Mouse (Mus musculus): ENCODE data around the gene a. TPM values are rescaled to one million over a fixed set of nuclear protein-coding genes. Genes with fewer than 3 reads are reported as not detected.
A peak's percentile ranks its signal among the peaks of the same experiment; 100 is the strongest.

a gene
- total and polyA plus RNA-seq, 3 experiments: not detected

DNA sequence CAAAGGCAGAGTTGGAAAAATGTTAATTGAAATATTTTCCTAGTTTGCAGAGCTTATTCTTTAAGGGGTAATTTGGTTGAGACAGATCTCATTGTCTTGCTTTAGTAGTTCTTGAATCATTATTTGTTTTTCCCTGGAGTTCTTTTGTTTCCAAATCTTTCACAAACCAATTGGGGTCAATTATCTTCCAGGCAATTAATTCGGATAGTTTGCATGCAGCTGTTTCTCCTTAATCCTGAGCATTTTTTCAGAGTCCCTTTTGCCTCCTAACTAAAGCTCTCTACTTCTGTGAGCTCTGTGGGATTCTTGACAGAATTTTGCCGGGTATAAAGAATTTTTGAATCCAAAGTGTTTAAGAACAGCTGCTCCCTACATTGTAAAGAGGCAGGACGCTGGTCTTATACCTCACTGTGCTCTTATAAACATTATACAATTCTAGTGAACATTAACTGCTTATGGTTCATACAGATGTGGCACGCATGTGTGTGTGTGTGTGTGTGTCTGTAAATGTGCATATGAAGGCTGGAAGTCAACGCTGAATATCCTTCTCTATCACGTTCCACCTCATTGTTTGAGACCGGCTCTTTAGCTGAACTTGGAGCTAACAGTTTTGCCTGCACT lies 134.3 kb downstream of the a start:
- Histone ChIP-seq H3K4me1 (ENCODE audit: control insufficient read depth, insufficient read depth, low read length) (no peaks in the 10 kb centered on the region), H3K4me3 (no peak overlapping the region), H3K36me3 (ENCODE audit: control insufficient read depth, insufficient read depth, low read length) (no peaks in the 10 kb centered on the region), H3K79me2 (replicated peaks; ENCODE audit: control insufficient read depth, insufficient read depth, low read length) (no peaks in the 10 kb centered on the region), H3K9ac (ENCODE audit: low read depth, low read length) (no peak overlapping the region), H3K27ac (no peak overlapping the region), H3K27me3 (ENCODE audit: control insufficient read depth, insufficient read depth, low read length) (no peaks in the 10 kb centered on the region)
- WGBS: 71% methylated on average over 7 of the region's 7 CpGs
- intact Hi-C loops (cut with DNase I): no loop called here
- TF ChIP-seq POLR2A (IDR thresholded peaks at IDR 0.05; ENCODE audit: insufficient read depth, low read depth, low read length) (no peak), EP300 (IDR thresholded peaks at IDR 0.05; ENCODE audit: insufficient read depth, low read depth, low read length) (no peak), CTCF (IDR thresholded peaks at IDR 0.05) (no peak)
- no peak for DNase-seq

DNA sequence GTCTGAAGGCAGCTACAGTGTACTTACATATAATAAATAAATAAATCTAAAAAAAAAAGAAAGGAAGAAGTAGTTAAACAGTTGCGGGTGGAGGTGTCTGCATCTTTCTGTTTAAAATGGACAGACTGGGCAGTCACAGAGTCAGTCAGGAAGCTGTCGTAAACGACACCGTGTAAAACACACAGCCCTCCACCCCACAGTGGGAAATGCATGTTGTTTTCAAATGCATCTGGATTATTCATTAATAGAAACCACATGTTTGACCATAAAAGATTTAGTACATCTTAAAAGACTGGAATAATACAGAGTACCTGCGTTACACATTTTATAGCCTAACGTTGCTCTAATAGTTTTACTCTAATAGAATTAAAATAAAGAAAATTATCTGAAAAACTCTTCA lies 135.6 kb downstream of the a start:
- intact Hi-C loops (cut with DNase I): no loop called here
- Histone ChIP-seq H3K4me3 (no peak overlapping the region), H3K27me3 (ENCODE audit: control insufficient read depth, insufficient read depth, low read length) (no peaks in the 10 kb centered on the region), H3K79me2 (replicated peaks; ENCODE audit: control insufficient read depth, insufficient read depth, low read length) (no peaks in the 10 kb centered on the region), H3K4me1 (ENCODE audit: control insufficient read depth, insufficient read depth, low read length) (no peaks in the 10 kb centered on the region), H3K27ac (no peak overlapping the region), H3K9ac (ENCODE audit: low read depth, low read length) (no peak overlapping the region), H3K36me3 (ENCODE audit: control insufficient read depth, insufficient read depth, low read length) (no peaks in the 10 kb centered on the region)
- TF ChIP-seq EP300 (IDR thresholded peaks at IDR 0.05; ENCODE audit: insufficient read depth, low read depth, low read length): no peak
- TF ChIP-seq POLR2A (IDR thresholded peaks at IDR 0.05; ENCODE audit: insufficient read depth, low read depth, low read length): no peak
- no peak for TF ChIP-seq CTCF (IDR thresholded peaks at IDR 0.05)
- WGBS: 72% methylated on average over 6 of the region's 6 CpGs
- no peak for DNase-seq

DNA sequence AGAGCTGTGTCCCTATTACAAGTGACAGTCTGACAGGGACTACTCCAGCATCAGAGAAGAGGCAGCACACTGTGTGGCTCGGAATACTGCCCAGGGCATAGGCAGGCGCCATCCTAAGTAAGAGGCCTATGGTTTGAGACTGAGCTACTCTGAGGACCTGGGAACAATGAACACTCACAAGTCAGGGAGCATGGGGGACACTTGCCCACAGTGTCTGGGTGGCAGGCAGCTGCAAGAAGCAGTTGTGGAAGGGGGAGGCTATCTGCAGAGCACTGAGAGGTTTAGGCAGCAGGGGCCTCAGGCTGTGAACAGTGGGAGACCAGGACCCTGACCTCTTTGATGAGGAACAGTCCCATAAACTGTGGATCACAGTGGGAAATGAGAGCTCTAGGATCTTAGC lies 137.1 kb downstream of the a start:
- Histone ChIP-seq H3K9ac (ENCODE audit: low read depth, low read length) (no peak overlapping the region), H3K4me3 (no peak overlapping the region), H3K27ac (no peak overlapping the region), H3K27me3 (ENCODE audit: control insufficient read depth, insufficient read depth, low read length) (no peaks in the 10 kb centered on the region), H3K79me2 (replicated peaks; ENCODE audit: control insufficient read depth, insufficient read depth, low read length) (no peaks in the 10 kb centered on the region), H3K36me3 (ENCODE audit: control insufficient read depth, insufficient read depth, low read length) (no peaks in the 10 kb centered on the region), H3K4me1 (ENCODE audit: control insufficient read depth, insufficient read depth, low read length) (no peaks in the 10 kb centered on the region)
- no peak for DNase-seq
- intact Hi-C loops (cut with DNase I): no loop called here
- no peak for TF ChIP-seq EP300 (IDR thresholded peaks at IDR 0.05; ENCODE audit: insufficient read depth, low read depth, low read length)
- no peak for TF ChIP-seq POLR2A (IDR thresholded peaks at IDR 0.05; ENCODE audit: insufficient read depth, low read depth, low read length)
- TF ChIP-seq CTCF (IDR thresholded peaks at IDR 0.05): no peak
- 74% methylated on average over 2 of the region's 2 CpGs for WGBS

GRCm38 (mm10) chr2:154933884-154934283 lies 142.7 kb downstream of the a start:
- Histone ChIP-seq H3K4me3 (no peak overlapping the region), H3K36me3 (ENCODE audit: control insufficient read depth, insufficient read depth, low read length) (no peaks in the 10 kb centered on the region), H3K27me3 (ENCODE audit: control insufficient read depth, insufficient read depth, low read length) (peaks cover 2% of the 10 kb centered on the region; the same call in 1 of the 2 replicates), H3K27ac (no peak overlapping the region), H3K4me1 (ENCODE audit: control insufficient read depth, insufficient read depth, low read length) (no peaks in the 10 kb centered on the region), H3K79me2 (replicated peaks; ENCODE audit: control insufficient read depth, insufficient read depth, low read length) (no peaks in the 10 kb centered on the region), H3K9ac (ENCODE audit: low read depth, low read length) (no peak overlapping the region)
- no peak for DNase-seq
- intact Hi-C loops (cut with DNase I): no loop called here
- WGBS: 59% methylated on average over 4 of the region's 4 CpGs
- TF ChIP-seq POLR2A (IDR thresholded peaks at IDR 0.05; ENCODE audit: insufficient read depth, low read depth, low read length) (no peak), EP300 (IDR thresholded peaks at IDR 0.05; ENCODE audit: insufficient read depth, low read depth, low read length) (no peak), CTCF (IDR thresholded peaks at IDR 0.05) (peak; percentile 29)

DNA sequence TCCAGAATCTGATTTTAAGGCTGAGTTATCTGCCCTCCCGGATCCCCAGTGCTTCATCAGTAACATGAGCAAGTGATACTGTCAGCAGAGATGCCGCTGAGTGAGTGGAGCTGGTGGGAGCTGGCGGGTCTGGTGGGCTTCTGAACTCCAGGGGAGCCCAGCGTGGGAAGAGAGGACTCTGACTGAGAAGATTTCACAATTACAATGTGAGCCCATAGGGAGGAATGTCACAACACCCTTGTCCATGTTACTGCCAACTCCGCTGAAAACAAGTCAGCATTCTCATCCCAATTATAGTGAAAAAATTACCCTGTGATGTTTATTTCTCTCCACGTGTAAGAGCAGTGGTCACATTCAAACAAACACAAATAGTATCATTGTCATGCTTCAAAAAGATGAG lies 144.9 kb downstream of the a start:
- WGBS: 60% methylated on average over 6 of the region's 6 CpGs
- Histone ChIP-seq H3K36me3 (ENCODE audit: control insufficient read depth, insufficient read depth, low read length) (no peaks in the 10 kb centered on the region), H3K79me2 (replicated peaks; ENCODE audit: control insufficient read depth, insufficient read depth, low read length) (no peaks in the 10 kb centered on the region), H3K4me1 (ENCODE audit: control insufficient read depth, insufficient read depth, low read length) (no peaks in the 10 kb centered on the region), H3K4me3 (no peak overlapping the region), H3K27ac (no peak overlapping the region), H3K27me3 (ENCODE audit: control insufficient read depth, insufficient read depth, low read length) (peaks cover 2% of the 10 kb centered on the region; the same call in 1 of the 2 replicates), H3K9ac (ENCODE audit: low read depth, low read length) (no peak overlapping the region)
- no peak for DNase-seq
- no peak for TF ChIP-seq EP300 (IDR thresholded peaks at IDR 0.05; ENCODE audit: insufficient read depth, low read depth, low read length)
- intact Hi-C loops (cut with DNase I): no loop called here

- TF ChIP-seq EP300 (IDR thresholded peaks at IDR 0.05; ENCODE audit: insufficient read depth, low read depth, low read length) (no peak), CTCF (IDR thresholded peaks at IDR 0.05) (no peak), POLR2A (IDR thresholded peaks at IDR 0.05; ENCODE audit: insufficient read depth, low read depth, low read length) (no peak)
- DNase-seq: no peak
- intact Hi-C loops (cut with DNase I): no loop called here
- Histone ChIP-seq H3K27me3 (ENCODE audit: control insufficient read depth, insufficient read depth, low read length) (peaks cover 2% of the 10 kb centered on the region; the same call in 1 of the 2 replicates), H3K36me3 (ENCODE audit: control insufficient read depth, insufficient read depth, low read length) (no peaks in the 10 kb centered on the region), H3K79me2 (replicated peaks; ENCODE audit: control insufficient read depth, insufficient read depth, low read length) (no peaks in the 10 kb centered on the region), H3K27ac (no peak overlapping the region), H3K4me3 (no peak overlapping the region), H3K9ac (ENCODE audit: low read depth, low read length) (no peak overlapping the region), H3K4me1 (ENCODE audit: control insufficient read depth, insufficient read depth, low read length) (peaks cover 1% of the 10 kb centered on the region; the same call in 1 of the 2 replicates)
- 68% methylated on average over 11 of the region's 11 CpGs for WGBS
These were observed 145.4 kb downstream of the a start for GRCm38 (mm10) chr2:154936536-154937155.
